Mouse (Mus musculus): ENCODE measurements around the gene Ero1lb. TPM values are rescaled to one million over a fixed set of nuclear protein-coding genes. Genes with fewer than 3 reads are reported as not detected.

The Ero1lb gene
- total and polyA plus RNA-seq, 3 experiments = 20.4 to 34.8 (median 26.6) TPM

DNA sequence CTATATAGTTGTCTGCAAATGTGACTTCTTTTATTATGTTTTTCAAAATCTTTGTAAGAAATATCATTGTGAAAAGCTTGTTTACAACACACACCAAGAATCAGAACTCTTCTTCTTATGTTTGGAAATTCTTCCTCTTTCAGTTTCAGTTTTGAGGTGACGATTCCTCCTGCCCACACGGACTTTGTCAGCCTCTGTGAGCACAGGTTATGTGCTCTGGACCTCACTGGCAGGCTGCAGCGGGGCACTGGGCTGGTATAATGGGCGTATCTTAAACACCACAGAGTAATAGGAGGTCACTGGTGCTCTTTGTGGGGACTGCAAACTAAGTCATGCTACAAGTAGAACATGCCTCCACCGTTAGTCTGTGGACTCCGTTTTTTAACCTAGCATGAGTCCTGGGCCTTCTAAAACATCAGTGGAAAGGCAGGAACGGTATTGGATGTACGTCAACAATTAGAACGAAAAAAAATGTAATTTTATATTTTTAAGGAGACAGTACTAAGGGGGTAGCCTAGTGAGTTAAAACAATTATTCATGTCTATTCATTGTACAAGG, 9.4 kb downstream of the Ero1lb start:
- in situ Hi-C loops (cut with MboI; ENCODE audit: low pct_ligation_motif_present, low pct_unique_long_range_greater_than_20kb, low sequenced_read_pairs) (no loop called here), dilution Hi-C loops (cut with MboI; ENCODE audit: extremely low pct_ligation_motif_present, extremely low pct_unique_long_range_greater_than_20kb, low sequenced_read_pairs) (no loop called here)
- no peaks in the 10 kb centered on the region for H3K27me3 ChIP-seq (replicated peaks)
- H3K9me3 ChIP-seq (replicated peaks; ENCODE audit: low read length) = no peaks in the 10 kb centered on the region
- peaks cover 3 to 66% of the 10 kb centered on the region in 2 experiments for H3K4me1 ChIP-seq (ENCODE audit: control insufficient read depth in 1 of 2, insufficient read depth in 2 of 2)
- H3K27ac ChIP-seq (ENCODE audit: insufficient read depth, low read depth) = peak overlapping the region; percentile 30; the same call in 1 of the 2 replicates
- peak overlapping the region; percentile 25 for H3K9ac ChIP-seq (ENCODE audit: insufficient read depth, low read depth)
- no peak; the same call in 1 of the 2 replicates for TF ChIP-seq CHD1 (IDR thresholded peaks at IDR 0.05; ENCODE audit: low read depth, low read length)
- TF ChIP-seq ZKSCAN1 (IDR thresholded peaks at IDR 0.05; ENCODE audit: borderline replicate concordance, low read depth, low read length) = no peak
- TF ChIP-seq MYC (IDR thresholded peaks at IDR 0.05; ENCODE audit: low read depth, low read length) = 0 out of 2 replicates have a peak, but pooled peaks have one; percentile 48
- no peak for TF ChIP-seq CTCF (conservative IDR thresholded peaks at IDR 0.05 in 1 of 2, IDR thresholded peaks at IDR 0.05 in 1 of 2; ENCODE audit: low read depth in 2 of 2, low read length in 2 of 2)
- TF ChIP-seq ZNF384 (IDR thresholded peaks at IDR 0.05; ENCODE audit: low read depth, low read length) = no peak
- TF ChIP-seq ETS1 (conservative IDR thresholded peaks at IDR 0.05; ENCODE audit: low read depth, low read length) = peak; percentile 73
- TF ChIP-seq EP300 (IDR thresholded peaks at IDR 0.05; ENCODE audit: low read length) = peak; percentile 80
- no peak for TF ChIP-seq ZMIZ1 (IDR thresholded peaks at IDR 0.05; ENCODE audit: low read depth, low read length)
- peak; percentile 84 for TF ChIP-seq IRF4 (IDR thresholded peaks at IDR 0.05; ENCODE audit: low read depth, low read length)
- TF ChIP-seq MEF2A (IDR thresholded peaks at IDR 0.05; ENCODE audit: borderline replicate concordance, low read depth, low read length) = 0 out of 2 replicates have a peak, but pooled peaks have one; percentile 9
- 0 out of 2 replicates have a peak, but pooled peaks have one; percentile 51 for TF ChIP-seq SIN3A (IDR thresholded peaks at IDR 0.05; ENCODE audit: low read length)
- no peak for TF ChIP-seq UBTF (IDR thresholded peaks at IDR 0.05; ENCODE audit: low read depth, low read length)
- peak overlapping the region; percentile 17 to 36 (median 28) for H3K4me3 ChIP-seq (replicated peaks in 1 of 3; ENCODE audit: low read depth in 2 of 3, low read length in 2 of 3, poor library complexity in 1 of 3)
- H3K79me2 ChIP-seq (replicated peaks; ENCODE audit: control insufficient read depth, extremely low read depth, insufficient read depth, poor library complexity, severe bottlenecking) = peaks cover 32% of the 10 kb centered on the region
- peak overlapping the region; percentile 94 for H3K4me2 ChIP-seq (ENCODE audit: insufficient read depth, low read depth, poor library complexity, severe bottlenecking)
- peak; percentile 63 for DNase-seq (ENCODE audit: extremely low read depth)
- peaks cover 21 to 56% of the 10 kb centered on the region in 2 experiments for H3K36me3 ChIP-seq (replicated peaks in 1 of 2; ENCODE audit: control insufficient read depth in 1 of 2, insufficient read depth in 1 of 2, low read length in 1 of 2)

DNA sequence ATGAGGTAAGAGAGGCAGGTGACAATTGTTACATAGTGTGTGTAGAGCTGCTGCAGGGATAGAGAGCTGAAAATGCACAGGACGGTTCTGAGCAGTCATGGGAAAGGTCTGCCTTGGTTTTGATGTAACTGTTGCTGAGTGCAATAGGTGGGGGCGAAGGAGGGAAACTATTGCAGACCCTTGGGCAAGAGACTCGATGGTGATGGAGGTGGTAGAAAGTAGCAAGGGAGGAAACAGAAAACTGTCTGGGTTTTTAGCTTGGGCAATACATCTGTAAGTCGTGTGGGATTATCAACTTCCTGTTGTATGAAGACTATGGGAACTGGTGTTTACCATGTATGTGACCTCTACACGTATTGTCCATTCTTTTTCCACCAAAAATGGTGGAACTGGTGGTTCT, 12.5 kb downstream of the Ero1lb start:
- TF ChIP-seq MAX (IDR thresholded peaks at IDR 0.05; ENCODE audit: low read length) = no peak
- no peak for TF ChIP-seq CHD2 (IDR thresholded peaks at IDR 0.05; ENCODE audit: low read length)
- no peak for TF ChIP-seq NELFE (IDR thresholded peaks at IDR 0.05; ENCODE audit: low read depth, low read length)
- no peak for TF ChIP-seq POLR2AphosphoS2 (IDR thresholded peaks at IDR 0.05; ENCODE audit: low read depth, low read length)
- TF ChIP-seq EP300 (IDR thresholded peaks at IDR 0.05; ENCODE audit: low read length) = no peak
- no peak for TF ChIP-seq CTCF (conservative IDR thresholded peaks at IDR 0.05 in 1 of 2, IDR thresholded peaks at IDR 0.05 in 1 of 2; ENCODE audit: low read depth in 2 of 2, low read length in 2 of 2)
- no peak for TF ChIP-seq ETS1 (conservative IDR thresholded peaks at IDR 0.05; ENCODE audit: low read depth, low read length)
- no peak for TF ChIP-seq CHD1 (IDR thresholded peaks at IDR 0.05; ENCODE audit: low read depth, low read length)
- Histone ChIP-seq H3K4me2 (ENCODE audit: insufficient read depth, low read depth, poor library complexity, severe bottlenecking) (no peak overlapping the region), H3K9ac (ENCODE audit: insufficient read depth, low read depth) (no peak overlapping the region), H3K9me3 (replicated peaks; ENCODE audit: low read length) (no peaks in the 10 kb centered on the region), H3K79me2 (replicated peaks; ENCODE audit: control insufficient read depth, extremely low read depth, insufficient read depth, poor library complexity, severe bottlenecking) (peaks cover 13% of the 10 kb centered on the region), H3K4me1 (ENCODE audit: control insufficient read depth in 1 of 2, insufficient read depth in 2 of 2) (peaks cover 3 to 39% of the 10 kb centered on the region in 2 experiments), H3K36me3 (replicated peaks in 1 of 2; ENCODE audit: control insufficient read depth in 1 of 2, insufficient read depth in 1 of 2, low read length in 1 of 2) (peaks cover 29 to 73% of the 10 kb centered on the region in 2 experiments), H3K27me3 (replicated peaks) (no peaks in the 10 kb centered on the region), H3K27ac (ENCODE audit: insufficient read depth, low read depth) (no peak overlapping the region), H3K4me3 (replicated peaks in 1 of 3; ENCODE audit: low read depth in 2 of 3, low read length in 2 of 3, poor library complexity in 1 of 3) (no peak overlapping the region)
- in situ Hi-C loops (cut with MboI; ENCODE audit: low pct_ligation_motif_present, low pct_unique_long_range_greater_than_20kb, low sequenced_read_pairs) (no loop called here), dilution Hi-C loops (cut with MboI; ENCODE audit: extremely low pct_ligation_motif_present, extremely low pct_unique_long_range_greater_than_20kb, low sequenced_read_pairs) (no loop called here)
- no peak for DNase-seq (ENCODE audit: extremely low read depth)
